Comparison of ENCODE assay signal across 8 mouse cellular contexts in the genomic region with DNA sequence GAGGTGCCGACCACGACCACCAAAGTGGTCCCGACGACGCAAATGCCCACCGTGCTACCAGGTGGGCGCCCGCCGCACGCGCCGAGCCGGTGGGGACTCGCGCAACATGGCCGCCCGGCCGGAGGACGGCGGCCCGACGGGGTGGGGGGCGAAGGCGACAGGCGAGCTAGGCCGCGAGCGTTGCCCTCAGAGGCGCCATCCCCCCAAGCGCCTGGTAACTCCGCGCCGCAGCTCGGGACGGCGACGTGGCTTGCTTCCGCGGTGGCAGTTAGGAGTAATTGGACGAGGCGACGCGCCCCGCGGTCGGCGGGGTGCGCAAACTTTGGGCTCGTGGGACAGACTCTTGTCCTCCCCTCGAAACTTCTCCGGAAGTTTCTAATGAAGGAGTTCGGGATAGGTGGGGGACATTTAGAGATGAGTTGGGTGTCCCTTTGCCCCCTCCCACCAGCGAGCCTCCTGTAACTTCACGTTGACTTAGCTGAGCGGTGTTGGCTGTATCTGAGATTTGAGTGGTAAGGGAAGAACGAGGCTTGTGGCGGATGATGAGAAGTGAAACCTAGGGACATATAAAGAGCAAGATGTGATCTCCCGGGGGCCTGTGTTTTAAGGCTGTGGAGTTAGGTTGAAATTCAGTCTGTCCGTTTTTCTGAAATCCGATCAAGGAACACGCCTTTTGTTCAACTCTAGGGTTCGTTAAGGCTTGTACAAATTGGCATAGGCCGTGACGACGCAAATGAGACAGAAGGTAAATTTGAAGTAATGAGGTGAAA. TPM values are rescaled to one million over a fixed set of nuclear protein-coding genes. Genes with fewer than 3 reads are reported as not detected.
DNase-seq lines count a peak whose midpoint lies in the region; ATAC-seq and TF ChIP-seq lines count a peak whose summit lies in the region.

No protein-coding gene starts in this region.

- WGBS in kidney, adult 2 months = under 1% methylated on average over 64 of the region's 65 CpGs
- WGBS in limb, embryonic 14.5 days = under 1% methylated on average over 42 of the region's 65 CpGs
- WGBS in midbrain, embryonic 14.5 days = under 1% methylated on average over 65 of the region's 65 CpGs
- under 1% methylated on average over 65 of the region's 65 CpGs for WGBS in thymus, adult 2 months

- peak overlapping the region; percentile 69 for H3K4me2 ChIP-seq in limb, embryonic 14.5 days (replicated peaks; ENCODE audit: low read depth, low read length, severe bottlenecking)
- peak overlapping the region; percentile 93 for H3K4me2 ChIP-seq in midbrain, embryonic 14.5 days (ENCODE audit: low read length)

- H3K36me3 ChIP-seq in kidney, adult 2 months (ENCODE audit: control insufficient read depth, insufficient read depth, low read length) = peaks cover 2% of the 10 kb centered on the region; the same call in 1 of the 2 replicates
- peaks cover 19% of the 10 kb centered on the region for H3K36me3 ChIP-seq in limb, embryonic 14.5 days (ENCODE audit: control insufficient read depth, insufficient read depth, low read length)
- H3K36me3 ChIP-seq in midbrain, embryonic 14.5 days (ENCODE audit: control insufficient read depth, insufficient read depth, low read length) = peaks cover 5% of the 10 kb centered on the region; the same call in 1 of the 2 replicates
- peaks cover 21% of the 10 kb centered on the region for H3K36me3 ChIP-seq in thymus, adult 2 months (ENCODE audit: control insufficient read depth, insufficient read depth, low read length)

- intact Hi-C loops in gastrocnemius, postnatal 36 days (cut with DNase I) = loop anchor here (5.0 kb wide), 1 partner anchor 82 kb away; no protein-coding TSS in a partner anchor

- no peaks in the 10 kb centered on the region for H3K27me3 ChIP-seq in kidney, adult 2 months (replicated peaks; ENCODE audit: control insufficient read depth, insufficient read depth, low read length)
- no peaks in the 10 kb centered on the region for H3K27me3 ChIP-seq in limb, embryonic 14.5 days (ENCODE audit: control insufficient read depth, insufficient read depth, low read length)
- H3K27me3 ChIP-seq in midbrain, embryonic 14.5 days (ENCODE audit: control insufficient read depth, insufficient read depth, low read length) = no peaks in the 10 kb centered on the region
- H3K27me3 ChIP-seq in thymus, adult 2 months (ENCODE audit: control insufficient read depth, insufficient read depth, low read length) = no peaks in the 10 kb centered on the region

- H3K9ac ChIP-seq in limb, embryonic 14.5 days (ENCODE audit: low read depth, low read length, severe bottlenecking) = peak overlapping the region; percentile 93
- peak overlapping the region; percentile 64 for H3K9ac ChIP-seq in midbrain, embryonic 14.5 days (replicated peaks; ENCODE audit: low read length)

- TF ChIP-seq CTCF in kidney, adult 2 months (conservative IDR thresholded peaks at IDR 0.05; ENCODE audit: insufficient read depth, insufficient read length, low read depth, low read length) = no peak
- peak; percentile 22; the same call in 1 of the 2 replicates for TF ChIP-seq CTCF in thymus, adult 2 months (IDR thresholded peaks at IDR 0.05; ENCODE audit: borderline replicate concordance, control insufficient read depth, extremely low read depth, insufficient read depth, low read length, poor library complexity)

- peaks cover 10% of the 10 kb centered on the region; the same call in 1 of the 2 replicates for H3K4me1 ChIP-seq in kidney, adult 2 months (ENCODE audit: control insufficient read depth, insufficient read depth, low read length)
- peaks cover 26% of the 10 kb centered on the region for H3K4me1 ChIP-seq in limb, embryonic 14.5 days (ENCODE audit: control insufficient read depth, insufficient read depth, low read length)
- peaks cover 27% of the 10 kb centered on the region for H3K4me1 ChIP-seq in midbrain, embryonic 14.5 days (ENCODE audit: control insufficient read depth, insufficient read depth, low read length)
- H3K4me1 ChIP-seq in thymus, adult 2 months (replicated peaks; ENCODE audit: control insufficient read depth, insufficient read depth, low read length) = peaks cover 3% of the 10 kb centered on the region

- peak overlapping the region; percentile 76 for H3K4me3 ChIP-seq in kidney, adult 2 months (ENCODE audit: insufficient read depth, low read depth, low read length)
- H3K4me3 ChIP-seq in limb, embryonic 14.5 days (replicated peaks; ENCODE audit: low read length) = peak overlapping the region; percentile 96
- peak overlapping the region; percentile 90 for H3K4me3 ChIP-seq in midbrain, embryonic 14.5 days (replicated peaks; ENCODE audit: low read depth, low read length)
- H3K4me3 ChIP-seq in thymus, adult 2 months (ENCODE audit: control insufficient read depth, insufficient read depth, low read length) = peak overlapping the region; percentile 85

- no peaks in the 10 kb centered on the region for H3K9me3 ChIP-seq in limb, embryonic 14.5 days (ENCODE audit: control insufficient read depth, low read length)
- no peaks in the 10 kb centered on the region for H3K9me3 ChIP-seq in midbrain, embryonic 14.5 days (ENCODE audit: control insufficient read depth, low read length)

- DNase-seq in ovary, postnatal 14 days (ENCODE audit: low spot score) = peak; percentile 22
- DNase-seq in ovary, postnatal 10 days (ENCODE audit: low spot score) = no peak
- DNase-seq in gastrocnemius, postnatal 36 days = peak; percentile 51 to 63
- DNase-seq in kidney, adult 2 months = peak; percentile 58
- DNase-seq in limb, embryonic 14.5 days (ENCODE audit: low spot score) = peak; percentile 32
- DNase-seq in midbrain, embryonic 14.5 days = peak; percentile 72
- DNase-seq in thymus, adult 2 months = peak; percentile 70

- 0 out of 2 replicates have a peak, but pooled peaks have one; percentile 7 for ATAC-seq in common myeloid progenitor, adult 5-6 weeks (replicated peaks; ENCODE audit: low read depth, poor library complexity, severe bottlenecking)
- ATAC-seq in limb, embryonic 14.5 days (ENCODE audit: low FRiP score, low read depth) = peak; percentile 45
- peak; percentile 0 for ATAC-seq in midbrain, embryonic 14.5 days (ENCODE audit: low FRiP score, low TSS enrichment)

- no peak for TF ChIP-seq POLR2A in kidney, adult 2 months (IDR thresholded peaks at IDR 0.05; ENCODE audit: low read depth, low read length)
- no peak for TF ChIP-seq POLR2A in limb, embryonic 14.5 days (IDR thresholded peaks at IDR 0.05; ENCODE audit: borderline replicate concordance, extremely low read depth, insufficient read depth, insufficient read length)
- no peak for TF ChIP-seq POLR2A in thymus, adult 2 months (IDR thresholded peaks at IDR 0.05; ENCODE audit: control insufficient read depth, extremely low read depth, insufficient read depth, low read length, poor library complexity)

- H3K27ac ChIP-seq in kidney, adult 2 months (ENCODE audit: insufficient read depth, low read depth, low read length) = peak overlapping the region; percentile 97
- H3K27ac ChIP-seq in limb, embryonic 14.5 days (replicated peaks; ENCODE audit: low read depth, low read length) = peak overlapping the region; percentile 98
- H3K27ac ChIP-seq in midbrain, embryonic 14.5 days (replicated peaks; ENCODE audit: low read depth, low read length) = peak overlapping the region; percentile 98
- peak overlapping the region; percentile 73 for H3K27ac ChIP-seq in thymus, adult 2 months (ENCODE audit: control insufficient read depth, insufficient read depth, low read length)

RNA-seq across cellular contexts. Expression of gene Cd164, which starts 0.6 kb away (rescaled TPM):
- 128 and 169 TPM in 2 replicates for total RNA-seq in common myeloid progenitor, adult 5-6 weeks (2017)
- total RNA-seq in gastrocnemius, postnatal 36 days (2021) = 100 to 1,000 TPM; 122 to 130 TPM
- polyA plus RNA-seq in kidney, adult 2 months (2012; rRNA removed) = 241 and 291 TPM in 2 replicates
- polyA plus RNA-seq in limb, embryonic 14.5 days (2012; rRNA removed) = 160 and 192 TPM in 2 replicates
- 200 and 209 TPM in 2 replicates for polyA plus RNA-seq in limb, embryonic 14.5 days (2014; fragmentation: Nextera tagmentation; extraction: Ambion mirVana)
- polyA plus RNA-seq in midbrain, embryonic 14.5 days (2014; fragmentation: Nextera tagmentation; extraction: Ambion mirVana) = 34.9 and 63.8 TPM in 2 replicates
- 223 and 238 TPM in 2 replicates for polyA plus RNA-seq in thymus, adult 2 months (2012; rRNA removed)

RNA-seq across cellular contexts. Expression of gene Ppil6, which starts 29.6 kb away (rescaled TPM):
- total RNA-seq in common myeloid progenitor, adult 5-6 weeks (2017) = 1.0 TPM in 1 of 2 replicates, not detected in the other
- total RNA-seq in gastrocnemius, postnatal 36 days (2021) = not detected
- polyA plus RNA-seq in kidney, adult 2 months (2012; rRNA removed) = 2.5 and 3.2 TPM in 2 replicates
- polyA plus RNA-seq in limb, embryonic 14.5 days (2012; rRNA removed) = 0.29 and 0.58 TPM in 2 replicates
- 0.52 and 1.1 TPM in 2 replicates for polyA plus RNA-seq in limb, embryonic 14.5 days (2014; fragmentation: Nextera tagmentation; extraction: Ambion mirVana)
- 1.3 and 1.7 TPM in 2 replicates for polyA plus RNA-seq in midbrain, embryonic 14.5 days (2014; fragmentation: Nextera tagmentation; extraction: Ambion mirVana)
- 0.15 and 0.20 TPM in 2 replicates for polyA plus RNA-seq in thymus, adult 2 months (2012; rRNA removed)

RNA-seq across cellular contexts. Expression of gene Smpd2, which starts 29.7 kb away (rescaled TPM):
- 12.9 and 15.4 TPM in 2 replicates for total RNA-seq in common myeloid progenitor, adult 5-6 weeks (2017)
- total RNA-seq in gastrocnemius, postnatal 36 days (2021) = 10 to 100 TPM; 10.7 to 11.4 TPM
- 124 and 129 TPM in 2 replicates for polyA plus RNA-seq in kidney, adult 2 months (2012; rRNA removed)
- polyA plus RNA-seq in limb, embryonic 14.5 days (2012; rRNA removed) = 75.2 and 86.8 TPM in 2 replicates
- polyA plus RNA-seq in limb, embryonic 14.5 days (2014; fragmentation: Nextera tagmentation; extraction: Ambion mirVana) = 46.2 and 49.8 TPM in 2 replicates
- 35.5 and 36.1 TPM in 2 replicates for polyA plus RNA-seq in midbrain, embryonic 14.5 days (2014; fragmentation: Nextera tagmentation; extraction: Ambion mirVana)
- polyA plus RNA-seq in thymus, adult 2 months (2012; rRNA removed) = 134 and 141 TPM in 2 replicates

RNA-seq across cellular contexts. Expression of gene Mical1, which starts 43.7 kb away (rescaled TPM):
- total RNA-seq in common myeloid progenitor, adult 5-6 weeks (2017) = 25.5 and 31.6 TPM in 2 replicates
- total RNA-seq in gastrocnemius, postnatal 36 days (2021) = 1 to 10 TPM; 5.0 to 5.1 TPM
- polyA plus RNA-seq in kidney, adult 2 months (2012; rRNA removed) = 9.1 and 10.2 TPM in 2 replicates
- polyA plus RNA-seq in limb, embryonic 14.5 days (2012; rRNA removed) = 53.8 and 66.0 TPM in 2 replicates
- polyA plus RNA-seq in limb, embryonic 14.5 days (2014; fragmentation: Nextera tagmentation; extraction: Ambion mirVana) = 39.5 and 40.2 TPM in 2 replicates
- polyA plus RNA-seq in midbrain, embryonic 14.5 days (2014; fragmentation: Nextera tagmentation; extraction: Ambion mirVana) = 17.0 and 20.5 TPM in 2 replicates
- 232 and 249 TPM in 2 replicates for polyA plus RNA-seq in thymus, adult 2 months (2012; rRNA removed)
